Mouse (Mus musculus): ENCODE results near the gene Armc8.

The Armc8 gene

GRCm38 (mm10) chr9:99499336-99499735 is 69.4 kb downstream of the Armc8 start:
- no peak for DNase-seq (ENCODE audit: low spot score in 2 of 2)

- DNase-seq (ENCODE audit: low spot score in 2 of 2): no peak
Measured at GRCm38 (mm10) chr9:99492634-99493200, 76.0 kb downstream of the Armc8 start.

- no peak for DNase-seq (ENCODE audit: low spot score in 2 of 2)
Measured at GRCm38 (mm10) chr9:99491050-99491449, 77.6 kb downstream of the Armc8 start.

DNA sequence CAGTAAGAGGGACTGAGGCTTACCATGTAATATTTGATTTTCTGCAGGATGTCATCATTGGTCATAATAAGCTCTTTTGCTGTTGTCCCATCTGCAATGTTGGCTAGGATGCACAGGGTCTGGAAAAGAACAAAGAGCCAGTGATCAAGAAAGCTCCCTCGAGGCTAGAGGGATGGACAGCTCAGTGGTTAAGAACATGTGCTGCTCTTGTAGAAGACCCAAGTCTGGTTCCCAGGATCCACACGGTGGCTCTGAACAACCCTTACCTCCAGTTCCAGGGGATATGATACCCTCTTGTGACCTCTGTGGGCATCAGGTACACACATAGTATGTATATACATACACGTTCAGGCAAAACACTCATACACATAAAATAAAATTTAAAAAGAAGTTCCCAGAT is 80.9 kb downstream of the Armc8 start:
- no peak for DNase-seq (ENCODE audit: low spot score in 2 of 2)

DNA sequence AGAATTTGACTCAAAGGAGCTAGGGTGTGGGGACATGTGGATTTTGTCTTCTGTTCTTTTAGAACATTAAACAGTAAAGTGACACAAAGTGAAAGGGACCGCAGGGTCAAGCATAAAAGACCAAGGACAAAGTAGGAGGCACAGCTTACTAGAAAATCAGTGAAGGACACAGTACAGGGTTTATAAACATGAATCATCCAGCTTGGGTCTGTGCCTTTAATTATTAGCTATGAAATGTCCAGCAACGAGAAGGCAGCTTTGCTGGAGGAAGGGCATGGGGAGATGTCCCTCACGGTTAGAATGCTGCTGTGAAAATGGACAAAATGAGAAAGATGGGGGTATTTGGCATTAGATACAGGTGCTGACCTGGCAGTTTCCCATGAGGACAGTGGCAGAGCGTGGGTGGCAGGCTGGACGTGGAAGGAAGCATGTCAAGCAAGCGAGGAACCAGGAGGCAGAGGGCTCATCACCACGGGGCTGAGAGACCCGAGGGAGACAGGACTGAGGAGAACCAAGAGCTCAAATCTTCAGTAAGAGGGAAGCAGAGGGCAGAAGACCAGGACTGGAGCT is 81.5 kb downstream of the Armc8 start:
- DNase-seq (ENCODE audit: low spot score in 2 of 2): no peak

- DNase-seq (ENCODE audit: low spot score in 2 of 2): no peak
Measured at GRCm38 (mm10) chr9:99485144-99485543, 83.6 kb downstream of the Armc8 start.

DNA sequence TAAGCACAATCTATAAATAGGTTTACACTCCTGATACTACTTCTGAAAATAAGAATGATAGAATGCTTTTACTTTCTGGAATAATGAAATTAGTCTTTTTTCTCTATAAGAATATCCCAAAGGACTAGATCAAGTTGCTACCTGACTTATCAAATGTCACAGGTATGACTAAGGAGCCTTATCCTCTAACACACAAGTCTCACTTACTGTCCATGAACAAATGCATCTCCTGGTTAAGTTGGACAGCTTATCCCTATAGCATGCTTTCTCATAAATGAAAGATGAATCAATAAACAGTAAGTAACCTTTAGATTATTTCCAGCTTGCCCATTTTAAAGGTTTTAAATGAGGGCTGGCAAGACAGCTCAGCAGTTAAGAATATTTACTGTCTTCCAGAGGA is 84.1 kb downstream of the Armc8 start:
- no peak for DNase-seq (ENCODE audit: low spot score in 2 of 2)

DNA sequence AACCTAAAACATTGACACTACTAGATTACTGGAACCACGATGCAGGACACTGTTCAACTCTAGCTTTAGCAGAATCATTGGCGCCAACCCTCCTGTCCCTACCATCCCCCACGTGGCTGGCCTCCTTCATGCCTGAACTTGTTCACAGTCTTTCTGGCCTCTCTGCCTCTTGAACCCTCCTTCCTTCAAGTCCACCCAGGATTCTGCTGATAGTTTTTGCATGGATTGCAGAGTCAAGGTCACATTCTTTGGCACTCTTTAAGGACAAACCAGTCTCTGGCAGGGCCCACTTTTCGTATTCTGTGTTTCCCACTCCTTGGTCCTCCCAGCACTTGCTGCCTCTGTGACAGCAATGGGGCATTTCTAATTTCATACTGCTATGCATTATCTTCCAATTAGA is 85.5 kb downstream of the Armc8 start:
- DNase-seq (ENCODE audit: low spot score in 2 of 2): no peak

GRCm38 (mm10) chr9:99480764-99481163 is 87.9 kb downstream of the Armc8 start:
- no peak for DNase-seq (ENCODE audit: low spot score in 2 of 2)

DNA sequence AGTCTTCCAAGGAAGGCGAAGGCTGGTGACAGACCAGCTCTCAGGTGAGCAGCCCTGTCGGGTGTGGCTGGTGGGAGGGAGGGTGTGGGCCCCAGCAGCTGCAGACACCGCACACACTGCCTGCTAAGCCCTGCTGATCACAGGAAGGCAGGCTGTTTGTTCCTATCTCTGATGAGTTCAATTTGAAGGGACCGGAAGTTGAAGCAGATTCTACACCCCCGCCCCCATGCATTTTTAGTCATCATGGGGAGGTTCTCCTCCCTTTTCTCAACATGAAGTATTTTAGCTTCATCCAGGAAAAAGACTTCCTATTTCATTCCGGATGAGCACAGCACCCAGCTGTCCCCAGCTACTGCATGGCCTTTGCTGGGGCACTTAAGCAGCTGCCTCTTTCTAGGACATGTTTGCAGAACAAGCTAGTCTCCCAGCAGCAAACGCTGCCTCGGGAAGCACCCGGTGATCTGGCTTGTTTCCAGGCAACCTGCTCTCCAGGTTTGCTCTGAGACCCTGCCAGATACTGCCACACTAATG is 89.5 kb downstream of the Armc8 start:
- DNase-seq (ENCODE audit: low spot score in 2 of 2): peak in 1 of 2 experiments; percentile 11

DNA sequence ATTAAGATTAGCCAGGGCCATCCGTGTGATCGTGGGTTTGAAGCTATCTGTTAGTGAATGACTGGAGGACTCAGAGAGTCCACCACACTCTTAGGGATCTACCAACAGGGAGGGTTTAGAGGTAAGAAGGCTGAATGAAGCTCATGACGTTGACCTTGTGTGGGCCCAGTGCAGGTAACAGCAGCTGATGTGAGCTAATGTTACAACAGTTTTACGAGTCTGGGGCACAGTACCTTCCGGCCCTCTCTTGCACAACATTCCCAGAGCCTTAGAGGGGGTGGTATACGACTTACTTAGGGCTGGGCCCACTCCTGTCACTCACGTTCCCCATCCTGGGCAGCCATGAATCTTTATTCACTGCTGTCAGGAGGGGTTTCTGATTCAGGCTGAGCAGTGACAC is 97.4 kb downstream of the Armc8 start:
- no peak for DNase-seq (ENCODE audit: low spot score in 2 of 2)

DNA sequence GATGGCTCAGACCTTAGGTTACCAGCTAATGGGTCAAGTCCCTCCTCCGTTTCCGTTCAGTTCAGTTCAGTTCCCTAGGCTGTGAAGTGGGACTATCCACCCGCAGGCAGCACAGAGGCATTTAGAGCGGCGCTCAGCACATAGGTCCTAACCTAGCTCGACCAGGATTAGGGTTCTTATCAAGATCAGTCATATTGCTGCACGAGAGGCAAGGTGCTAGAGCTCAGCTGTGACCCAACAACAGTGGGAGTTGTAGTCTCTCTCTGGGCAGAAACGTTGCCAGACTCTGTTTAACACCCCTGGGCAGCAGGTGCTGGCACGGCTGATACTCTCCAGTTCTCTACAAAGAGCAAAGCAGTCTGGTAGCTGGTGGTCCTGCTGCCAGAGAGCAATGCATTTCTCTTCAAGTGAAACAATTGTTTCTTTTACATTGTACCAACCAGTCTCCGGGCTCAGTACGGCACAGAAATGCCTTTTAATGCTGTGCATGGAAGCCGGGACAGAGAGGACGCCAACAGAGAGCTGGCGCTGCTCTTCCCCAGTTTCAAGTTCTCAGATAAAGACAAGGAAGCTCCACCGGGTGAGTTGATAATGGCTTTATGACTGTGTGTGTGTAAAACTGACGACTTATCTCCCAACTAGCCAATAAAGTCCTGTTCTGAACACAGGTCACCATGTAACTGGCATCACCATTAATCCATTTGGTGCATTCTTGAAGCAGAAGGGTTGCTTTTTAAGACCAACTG is 98.2 kb downstream of the Armc8 start:
- no peak for DNase-seq (ENCODE audit: low spot score in 2 of 2)

- peak in 1 of 2 experiments; percentile 22 for DNase-seq (ENCODE audit: low spot score in 2 of 2)
Measured at GRCm38 (mm10) chr9:99469681-99470273, 98.9 kb downstream of the Armc8 start.

DNA sequence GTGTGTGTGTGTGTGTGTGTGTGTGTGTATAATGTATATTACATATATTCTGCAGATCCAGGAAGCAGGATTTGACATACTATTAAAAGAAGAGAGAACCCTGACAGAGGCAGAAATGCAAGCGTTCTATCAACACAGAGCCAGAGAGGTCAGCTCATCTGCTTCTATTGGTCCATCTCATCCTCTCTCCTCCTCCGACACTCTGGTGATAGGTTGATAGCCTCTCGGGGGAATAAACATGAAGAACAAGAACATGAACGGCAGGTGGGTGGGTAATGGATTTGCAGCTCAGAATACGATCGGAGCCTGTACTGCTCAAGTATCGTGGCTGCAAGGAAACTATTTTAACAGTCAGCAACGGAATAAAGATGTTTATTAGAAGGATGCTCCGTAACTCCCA is 100.1 kb downstream of the Armc8 start:
- DNase-seq (ENCODE audit: low spot score in 2 of 2): no peak

- no peak for DNase-seq (ENCODE audit: low spot score in 2 of 2)
Measured at GRCm38 (mm10) chr9:99464876-99465275, 103.8 kb downstream of the Armc8 start.

- no peak for DNase-seq (ENCODE audit: low spot score in 2 of 2)
Measured at GRCm38 (mm10) chr9:99459730-99460129, 109.0 kb downstream of the Armc8 start.

DNA sequence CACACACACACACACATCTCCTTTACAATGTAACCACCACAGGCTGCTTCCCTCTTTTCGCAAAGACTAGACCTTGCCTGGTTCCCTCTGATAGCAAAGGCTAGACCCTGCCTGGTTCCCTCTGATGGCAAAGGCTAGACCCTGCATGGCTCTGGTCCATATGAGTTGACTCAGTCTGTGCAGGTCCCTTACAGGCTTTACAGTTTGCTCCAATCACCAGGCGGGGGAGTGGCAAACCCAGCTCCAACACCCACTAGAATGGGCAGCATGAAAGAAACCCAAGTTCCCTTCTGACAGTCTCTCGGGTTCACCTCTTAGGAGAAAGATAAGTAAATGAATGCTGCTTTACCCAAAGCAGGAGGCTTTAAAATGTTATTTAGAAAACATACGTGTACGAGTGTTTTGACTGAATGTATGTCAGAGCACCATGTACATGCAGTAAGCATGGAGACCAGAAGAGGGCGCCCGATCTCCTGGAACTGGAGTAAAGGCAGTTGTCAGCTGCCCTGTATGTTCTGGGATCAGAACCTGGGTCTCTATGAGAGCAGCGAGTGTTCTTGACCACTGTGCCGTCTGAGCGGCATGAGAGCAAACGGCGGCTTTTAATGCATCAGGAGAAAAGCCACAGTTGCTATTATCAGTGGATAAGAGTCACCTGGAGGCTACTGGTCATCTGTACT is 110.0 kb downstream of the Armc8 start:
- DNase-seq (ENCODE audit: low spot score in 2 of 2): peak in 1 of 2 experiments; percentile 58

DNA sequence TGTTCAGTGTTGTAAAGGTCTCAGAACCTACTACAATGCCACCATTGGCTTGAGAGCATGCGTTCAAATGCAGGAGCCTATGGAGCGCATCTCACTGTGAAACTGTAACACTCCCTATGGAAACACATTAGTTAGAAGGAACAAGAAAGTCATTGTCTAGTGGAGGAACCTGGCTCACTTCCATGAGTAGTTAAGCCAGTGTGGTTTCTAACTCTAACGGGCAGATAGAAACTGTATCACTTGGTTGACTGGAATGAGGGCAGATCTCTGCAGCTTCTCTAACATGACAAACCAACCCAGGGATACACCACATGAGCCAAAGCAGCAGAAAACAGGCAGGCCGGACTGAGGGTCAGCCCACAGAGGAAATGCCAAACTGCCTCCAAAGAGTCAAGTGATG is 114.5 kb downstream of the Armc8 start:
- no peak for DNase-seq (ENCODE audit: low spot score in 2 of 2)

- DNase-seq (ENCODE audit: low spot score in 2 of 2): no peak
Measured at GRCm38 (mm10) chr9:99451161-99451560, 117.5 kb downstream of the Armc8 start, which contains the start of gene Nme9. Gene Nme9 (plus strand): TSS chr9:99451475.

DNA sequence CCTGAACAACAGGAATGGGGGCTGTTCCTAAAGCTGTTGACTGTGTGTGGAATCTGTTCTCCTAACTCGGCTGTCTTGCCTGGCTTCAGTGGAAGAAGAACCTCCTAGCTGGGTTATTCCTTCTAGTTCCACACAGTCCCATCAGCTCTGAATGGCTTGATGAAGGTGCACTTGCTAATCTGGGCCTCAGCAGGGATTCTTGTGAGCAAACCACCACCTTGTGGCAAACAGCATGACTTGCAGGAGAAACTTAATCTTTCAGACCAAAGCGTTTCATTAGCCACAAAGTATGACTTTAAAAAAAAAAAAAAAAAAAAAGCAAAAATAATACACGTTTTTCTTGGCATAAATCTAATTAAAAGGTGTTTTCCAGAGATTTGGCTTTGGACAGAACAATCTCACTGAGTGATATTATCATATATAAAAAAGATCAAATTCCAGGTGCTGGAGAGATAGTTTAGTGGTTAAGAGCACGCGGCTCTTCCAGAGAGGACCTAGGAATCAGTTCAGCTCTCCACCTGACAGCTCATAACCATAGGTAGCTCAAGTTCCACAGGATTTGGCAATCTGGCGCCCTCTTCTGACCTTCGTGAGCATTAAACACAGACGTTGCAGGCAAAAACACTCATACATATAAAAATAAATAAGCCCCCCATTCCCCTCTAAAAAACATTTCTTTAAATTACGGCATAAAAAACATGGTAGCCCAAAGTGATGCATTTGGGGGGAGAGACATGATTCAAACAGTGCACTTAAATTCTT is 118.6 kb downstream of the Armc8 start:
- DNase-seq (ENCODE audit: low spot score in 2 of 2): peak in 1 of 2 experiments; percentile 18

- no peak for DNase-seq (ENCODE audit: low spot score in 2 of 2)
Measured at GRCm38 (mm10) chr9:99447323-99447722, 121.4 kb downstream of the Armc8 start.
